Mouse (Mus musculus) C2C12 (cell line): ENCODE results near the gene Pccb. TPM values are rescaled to one million over a fixed set of nuclear protein-coding genes. Genes with fewer than 3 reads are reported as not detected.

Source experiments
- H3K27me3 ChIP-seq: one replicate; pipeline ENCODE4 v1.6.1; 2011; ENCODE audit not compliant: control insufficient read depth, insufficient read depth, insufficient read length
- H3K36me3 ChIP-seq: one replicate; pipeline ENCODE4 v1.6.1; 2011; ENCODE audit not compliant: control insufficient read depth, insufficient read depth
- H3K4me3 ChIP-seq: one replicate; pipeline ENCODE4 v1.5.1; 2011; ENCODE audit warnings: mild to moderate bottlenecking, control low read depth; ENCODE audit not compliant: poor library complexity, insufficient read depth, severe bottlenecking
- H3K79me2 ChIP-seq: one replicate; pipeline ENCODE4 v1.6.1; 2011; ENCODE audit not compliant: control insufficient read depth, insufficient read depth
- H3K79me3 ChIP-seq: one replicate; pipeline ENCODE4 v1.6.1; 2011; ENCODE audit warnings: low read depth, control low read depth
- H3ac ChIP-seq: one replicate; pipeline ENCODE3; 2011; ENCODE audit warnings: low read depth; ENCODE audit not compliant: control insufficient read depth, insufficient read length
- CEBPB ChIP-seq: IDR thresholded peaks from one replicate; pipeline ENCODE4 v1.6.1; 2011; ENCODE audit warnings: low read depth, mild to moderate bottlenecking, control low read depth, moderate library complexity
- CTCF ChIP-seq: IDR thresholded peaks from one replicate; pipeline ENCODE4 v1.5.1; 2011; ENCODE audit not compliant: control insufficient read depth, insufficient read depth, insufficient read length
- FOSL1 ChIP-seq: IDR thresholded peaks from one replicate; pipeline ENCODE4 v1.8.0; 2011; ENCODE audit warnings: mild to moderate bottlenecking, low read length; ENCODE audit not compliant: poor library complexity, insufficient read depth, severe bottlenecking
- MAX ChIP-seq: IDR thresholded peaks from one replicate; pipeline ENCODE4 v1.6.1; 2011; ENCODE audit warnings: mild to moderate bottlenecking, control low read depth
- MYOD1 ChIP-seq: IDR thresholded peaks from one replicate; pipeline ENCODE4 v1.6.1; 2011; ENCODE audit warnings: low read depth; ENCODE audit not compliant: control insufficient read depth, insufficient read length
- MYOG ChIP-seq: IDR thresholded peaks from one replicate; pipeline ENCODE4 v1.6.1; 2011; ENCODE audit not compliant: control insufficient read depth, insufficient read length; ENCODE audit errors: extremely low read depth
- USF1 ChIP-seq: IDR thresholded peaks from one replicate; pipeline ENCODE4 v1.6.1; 2011; ENCODE audit warnings: low read depth, mild to moderate bottlenecking, control low read depth, moderate library complexity
- polyA plus RNA-seq: library from polyadenylated mRNA; unstranded; fragments of >200 nt; fragmentation: generic; extraction: Trizol; gene quantifications from one replicate; pipeline ENCODE4 v1.2.1, GENCODE M21; 2012; ENCODE audit warnings: missing spikeins

Gene Pccb
- polyA plus RNA-seq, 1 experiment: 17.5 TPM

DNA sequence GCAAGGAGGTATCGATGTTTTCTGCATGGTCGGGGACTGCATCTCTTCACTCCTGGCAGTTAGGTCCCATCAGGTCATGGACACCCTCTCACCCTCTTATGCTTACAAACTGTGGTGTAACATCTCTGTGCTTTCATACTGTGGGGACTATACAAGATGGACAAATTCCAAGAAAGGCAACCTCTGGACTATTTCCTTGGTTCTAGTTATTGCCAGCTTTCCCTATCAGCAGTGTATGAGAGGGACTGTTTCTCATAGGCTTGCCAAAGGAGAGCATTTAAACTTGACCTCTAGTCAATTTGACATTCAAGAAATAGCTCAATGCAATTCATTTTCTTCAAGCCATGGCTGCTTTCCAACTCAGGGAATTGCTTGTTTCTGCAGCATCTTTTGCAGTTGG is 43.4 kb downstream of the Pccb start:
- no peak overlapping the region for H3ac ChIP-seq
- TF ChIP-seq MYOD1: no peak
- no peaks in the 10 kb centered on the region for H3K27me3 ChIP-seq
- H3K79me3 ChIP-seq: no peaks in the 10 kb centered on the region
- no peaks in the 10 kb centered on the region for H3K36me3 ChIP-seq
- H3K4me3 ChIP-seq: no peak overlapping the region
- no peaks in the 10 kb centered on the region for H3K79me2 ChIP-seq

DNA sequence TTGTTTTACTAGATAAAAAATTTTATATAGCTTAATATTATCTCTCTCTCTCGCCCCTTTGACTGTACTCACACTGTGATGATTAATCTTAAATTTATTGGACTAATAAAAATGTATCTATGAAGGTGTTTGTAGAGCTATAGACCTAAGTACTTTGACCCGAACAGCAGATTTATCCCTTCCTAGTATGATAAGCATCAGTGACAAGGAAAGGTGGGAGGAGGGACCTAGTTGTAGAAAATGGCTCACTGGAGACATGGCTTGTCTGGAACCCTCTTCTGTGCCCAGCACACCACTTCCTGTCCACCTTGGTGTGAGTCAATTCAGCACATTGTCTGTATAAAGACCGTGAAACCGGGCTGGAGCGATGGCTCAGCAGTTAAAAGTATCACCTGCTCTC is 44.1 kb downstream of the Pccb start:
- no peak for TF ChIP-seq FOSL1
- TF ChIP-seq MYOD1: no peak
- no peak for TF ChIP-seq CEBPB
- TF ChIP-seq MAX: no peak
- TF ChIP-seq CTCF: no peak
- no peak for TF ChIP-seq MYOG
- TF ChIP-seq USF1: no peak
- H3K36me3 ChIP-seq: no peaks in the 10 kb centered on the region
- no peaks in the 10 kb centered on the region for H3K79me3 ChIP-seq
- no peak overlapping the region for H3ac ChIP-seq
- H3K27me3 ChIP-seq: no peaks in the 10 kb centered on the region
- no peaks in the 10 kb centered on the region for H3K79me2 ChIP-seq
- H3K4me3 ChIP-seq: no peak overlapping the region

DNA sequence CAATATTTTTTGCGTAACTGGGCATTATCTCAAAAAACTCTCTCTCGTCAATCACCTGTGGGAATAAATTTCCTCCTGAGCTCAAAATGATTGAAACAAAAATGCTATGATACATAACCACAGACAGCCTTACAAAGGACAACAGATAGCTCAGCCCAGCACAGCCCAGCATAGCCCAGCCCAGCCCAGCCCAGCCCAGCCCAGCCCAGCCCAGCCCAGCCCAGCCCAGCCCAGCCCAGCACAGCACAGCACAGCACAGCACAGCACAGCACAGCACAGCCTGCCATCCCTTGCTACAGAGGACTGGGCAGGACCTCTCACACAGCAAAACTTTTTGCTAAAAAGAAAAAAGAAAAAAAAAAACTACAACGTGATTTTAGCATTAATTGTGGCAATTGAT is 46.8 kb downstream of the Pccb start:
- Histone ChIP-seq H3K36me3 (no peaks in the 10 kb centered on the region), H3K4me3 (no peak overlapping the region), H3K27me3 (no peaks in the 10 kb centered on the region), H3ac (no peak overlapping the region), H3K79me2 (no peaks in the 10 kb centered on the region), H3K79me3 (no peaks in the 10 kb centered on the region)
- TF ChIP-seq MYOG (no peak), FOSL1 (no peak), USF1 (no peak), MAX (no peak), CEBPB (no peak), CTCF (no peak), MYOD1 (no peak)

DNA sequence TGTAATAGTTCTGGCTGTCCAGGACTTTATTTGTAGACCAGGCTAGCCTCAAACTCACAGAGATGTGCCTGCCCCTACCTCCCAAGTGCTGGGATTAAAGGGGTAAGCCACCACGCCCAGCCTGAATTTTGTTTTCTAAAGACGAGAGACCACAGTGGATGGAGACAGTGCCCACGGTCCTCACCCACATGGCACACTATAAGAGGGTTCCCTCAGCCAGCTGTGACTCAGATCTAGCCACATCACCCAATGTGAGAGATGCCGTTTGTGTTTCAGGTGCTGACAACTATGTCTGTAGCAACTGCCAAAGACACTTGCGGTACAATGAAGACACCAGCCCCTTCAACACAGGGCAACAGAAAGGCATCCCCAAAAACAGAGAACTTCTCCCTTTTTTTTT is 47.7 kb downstream of the Pccb start:
- TF ChIP-seq MYOD1 (no peak), CTCF (no peak), MAX (no peak), FOSL1 (no peak), MYOG (no peak), CEBPB (no peak), USF1 (no peak)
- Histone ChIP-seq H3K79me3 (no peaks in the 10 kb centered on the region), H3K27me3 (no peaks in the 10 kb centered on the region), H3K79me2 (no peaks in the 10 kb centered on the region), H3ac (no peak overlapping the region), H3K36me3 (no peaks in the 10 kb centered on the region), H3K4me3 (no peak overlapping the region)

DNA sequence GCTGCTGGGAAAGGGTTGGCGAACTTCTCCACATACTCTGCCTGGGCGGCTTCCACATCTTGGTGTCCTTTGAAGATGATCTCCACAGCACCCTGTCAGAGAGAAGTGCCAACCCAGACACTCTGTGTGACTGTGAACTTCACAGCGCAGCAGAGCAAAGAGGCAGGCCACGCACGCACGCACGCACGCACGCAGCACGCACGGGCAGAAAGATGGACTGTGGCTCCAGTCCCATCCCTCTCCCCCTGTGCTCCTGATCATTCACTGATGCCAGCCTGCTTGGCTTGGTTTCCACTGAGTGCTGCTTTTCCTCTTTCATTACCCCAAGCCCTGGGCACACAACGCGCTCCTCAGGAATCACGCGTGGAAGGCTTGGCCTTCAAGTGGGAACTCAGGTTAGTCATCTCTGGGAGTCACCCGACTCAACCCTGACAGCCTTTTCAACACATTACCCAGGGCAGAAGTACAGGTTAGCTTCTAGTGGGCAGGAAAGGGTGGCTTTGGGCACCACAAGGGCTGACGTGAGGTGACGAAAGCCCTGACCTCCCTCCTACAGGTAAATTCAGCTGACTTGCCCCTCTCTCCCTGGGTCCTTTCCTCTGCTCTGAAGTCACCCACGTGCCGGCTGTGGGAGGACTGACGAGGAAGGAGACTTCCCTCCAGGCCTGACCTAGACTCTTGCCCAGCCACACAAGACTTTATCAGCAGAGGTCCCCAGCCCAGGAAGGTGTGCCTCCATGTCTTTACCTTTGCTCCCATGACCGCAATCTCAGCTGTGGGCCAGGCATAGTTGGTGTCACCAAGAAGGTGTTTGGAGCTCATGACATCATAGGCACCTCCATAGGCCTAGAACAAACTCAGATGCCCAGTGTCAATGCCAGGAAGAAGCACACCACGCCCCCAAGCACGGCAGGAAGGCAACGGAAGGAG is 50.1 kb downstream of the Pccb start:
- TF ChIP-seq CTCF (no peak), MYOD1 (no peak)
- Histone ChIP-seq H3K79me2 (no peaks in the 10 kb centered on the region), H3ac (no peak overlapping the region), H3K4me3 (no peak overlapping the region), H3K79me3 (no peaks in the 10 kb centered on the region), H3K27me3 (no peaks in the 10 kb centered on the region), H3K36me3 (no peaks in the 10 kb centered on the region)

DNA sequence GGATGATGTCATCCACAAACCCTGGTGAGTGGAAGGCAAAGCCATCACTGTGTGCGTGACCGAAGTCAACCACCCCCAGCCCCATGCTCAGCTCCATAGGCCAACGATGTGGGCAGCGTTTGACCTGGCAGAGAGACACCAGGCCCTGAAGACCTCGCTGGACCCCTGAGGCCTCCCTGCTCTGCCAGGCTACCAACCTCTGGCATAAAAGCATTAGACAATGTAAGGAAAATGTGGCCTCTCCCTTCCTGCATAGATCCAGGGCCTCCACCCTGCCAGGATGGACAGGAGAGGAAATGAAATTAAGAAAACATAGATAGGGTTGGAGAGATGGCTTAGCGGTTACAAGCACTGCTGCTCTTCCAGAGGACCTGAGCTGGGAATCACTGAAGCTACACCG is 51.9 kb downstream of the Pccb start:
- Histone ChIP-seq H3K79me2 (no peaks in the 10 kb centered on the region), H3K79me3 (no peaks in the 10 kb centered on the region), H3ac (no peak overlapping the region), H3K4me3 (no peak overlapping the region), H3K36me3 (no peaks in the 10 kb centered on the region), H3K27me3 (no peaks in the 10 kb centered on the region)
- TF ChIP-seq MYOD1: no peak
- TF ChIP-seq USF1: no peak
- no peak for TF ChIP-seq CEBPB
- no peak for TF ChIP-seq CTCF
- no peak for TF ChIP-seq MAX
- TF ChIP-seq MYOG: no peak
- TF ChIP-seq FOSL1: no peak
